Mouse (Mus musculus): ENCODE data around the gene Inpp4b. TPM values are rescaled to one million over a fixed set of nuclear protein-coding genes. Genes with fewer than 3 reads are reported as not detected.

Gene Inpp4b
- total RNA-seq, 2 experiments from 2014 or later: 6.7 to 12.6 TPM

GRCm38 (mm10) chr8:81581817-81582437, 239.6 kb downstream of the Inpp4b start:
- DNase-seq: no peak

GRCm38 (mm10) chr8:81582906-81583305, 240.6 kb downstream of the Inpp4b start:
- no peak for DNase-seq

GRCm38 (mm10) chr8:81586783-81587182, 244.4 kb downstream of the Inpp4b start:
- no peak for DNase-seq

GRCm38 (mm10) chr8:81594134-81594714, 251.9 kb downstream of the Inpp4b start:
- no peak for DNase-seq

GRCm38 (mm10) chr8:81599209-81599608, 256.9 kb downstream of the Inpp4b start:
- DNase-seq: no peak

- peak; percentile 43 for DNase-seq
These were observed 258.8 kb downstream of the Inpp4b start for GRCm38 (mm10) chr8:81601136-81601535.

GRCm38 (mm10) chr8:81608082-81608481, 265.7 kb downstream of the Inpp4b start:
- no peak for DNase-seq

GRCm38 (mm10) chr8:81609064-81609463, 266.7 kb downstream of the Inpp4b start:
- no peak for DNase-seq

GRCm38 (mm10) chr8:81612611-81613010, 270.3 kb downstream of the Inpp4b start:
- DNase-seq: no peak

- DNase-seq: no peak
These were observed 271.8 kb downstream of the Inpp4b start for GRCm38 (mm10) chr8:81614135-81614534.

- DNase-seq: no peak
These were observed 272.2 kb downstream of the Inpp4b start for GRCm38 (mm10) chr8:81614605-81615004.

GRCm38 (mm10) chr8:81615552-81615951, 273.2 kb downstream of the Inpp4b start:
- DNase-seq: no peak

- DNase-seq: no peak
These were observed 276.6 kb downstream of the Inpp4b start for GRCm38 (mm10) chr8:81618918-81619317.

- DNase-seq: no peak
These were observed 292.7 kb downstream of the Inpp4b start for GRCm38 (mm10) chr8:81635015-81635414.

- DNase-seq: no peak
These were observed 293.7 kb downstream of the Inpp4b start for GRCm38 (mm10) chr8:81635912-81636583.

- DNase-seq: no peak
These were observed 296.1 kb downstream of the Inpp4b start for GRCm38 (mm10) chr8:81638478-81638877.

- DNase-seq: no peak
These were observed 297.5 kb downstream of the Inpp4b start for GRCm38 (mm10) chr8:81639820-81640219.

- no peak for DNase-seq
These were observed 300.7 kb downstream of the Inpp4b start for GRCm38 (mm10) chr8:81643030-81643429.

GRCm38 (mm10) chr8:81692167-81692566, 349.8 kb downstream of the Inpp4b start:
- DNase-seq: no peak

GRCm38 (mm10) chr8:81694893-81695292, 352.5 kb downstream of the Inpp4b start:
- no peak for DNase-seq

GRCm38 (mm10) chr8:81702038-81702437, 359.7 kb downstream of the Inpp4b start:
- DNase-seq: no peak

GRCm38 (mm10) chr8:81703571-81704365, 361.4 kb downstream of the Inpp4b start:
- DNase-seq: no peak

- no peak for DNase-seq
These were observed 365.1 kb downstream of the Inpp4b start for GRCm38 (mm10) chr8:81707436-81707835.
